Mouse (Mus musculus): ENCODE results near the gene 1700030K09Rik. TPM values are rescaled to one million over a fixed set of nuclear protein-coding genes. Genes with fewer than 3 reads are reported as not detected.

1700030K09Rik gene
- polyA plus RNA-seq, 1 experiment from 2014 or later: 16.4 TPM

- 90% methylated on average over 19 of the region's 19 CpGs for WGBS
- Histone ChIP-seq H3K36me3 (peaks cover 30% of the 10 kb centered on the region), H3K9me3 (no peaks in the 10 kb centered on the region)
Observed at GRCm38 (mm10) chr8:72496217-72496616, 52.5 kb downstream of the 1700030K09Rik start.

GRCm38 (mm10) chr8:72497911-72498310, 54.2 kb downstream of the 1700030K09Rik start:
- Histone ChIP-seq H3K27me3 (no peaks in the 10 kb centered on the region), H3K9me3 (no peaks in the 10 kb centered on the region), H3K4me1 (replicated peaks) (peaks cover 27% of the 10 kb centered on the region), H3K36me3 (peaks cover 30% of the 10 kb centered on the region), H3K4me3 (no peak overlapping the region), H3K4me2 (no peak overlapping the region), H3K9ac (no peak overlapping the region), H3K27ac (replicated peaks) (no peak overlapping the region)
- 93% methylated on average over 1 of the region's 1 CpGs for WGBS
- no peak for ATAC-seq (ENCODE audit: low read depth)

More at GRCm38 (mm10) chr8:72496217-72496616, 52.5 kb downstream of the 1700030K09Rik start:
- no peak overlapping the region for H3K27ac ChIP-seq (replicated peaks)
- no peak overlapping the region for H3K4me2 ChIP-seq
- H3K4me1 ChIP-seq (replicated peaks): peaks cover 30% of the 10 kb centered on the region
- no peak for ATAC-seq (ENCODE audit: low read depth)
- no peak overlapping the region for H3K9ac ChIP-seq
- no peaks in the 10 kb centered on the region for H3K27me3 ChIP-seq
- H3K4me3 ChIP-seq: no peak overlapping the region

- peaks cover 22% of the 10 kb centered on the region for H3K4me1 ChIP-seq (replicated peaks)
- H3K4me3 ChIP-seq: no peak overlapping the region
- H3K9ac ChIP-seq: no peak overlapping the region
- WGBS: 93% methylated on average over 4 of the region's 4 CpGs
- no peaks in the 10 kb centered on the region for H3K27me3 ChIP-seq
- ATAC-seq (ENCODE audit: low read depth): no peak
- H3K4me2 ChIP-seq: no peak overlapping the region
- no peak overlapping the region for H3K27ac ChIP-seq (replicated peaks)
- H3K9me3 ChIP-seq: no peaks in the 10 kb centered on the region
- peaks cover 30% of the 10 kb centered on the region for H3K36me3 ChIP-seq
Observed at GRCm38 (mm10) chr8:72498527-72498926, 54.8 kb downstream of the 1700030K09Rik start.

- WGBS: 95% methylated on average over 2 of the region's 2 CpGs
- Histone ChIP-seq H3K9me3 (no peaks in the 10 kb centered on the region), H3K4me1 (replicated peaks) (peaks cover 12% of the 10 kb centered on the region), H3K4me2 (no peak overlapping the region), H3K36me3 (peaks cover 22% of the 10 kb centered on the region), H3K27ac (replicated peaks) (no peak overlapping the region), H3K9ac (no peak overlapping the region), H3K27me3 (no peaks in the 10 kb centered on the region), H3K4me3 (no peak overlapping the region)
- ATAC-seq (ENCODE audit: low read depth): no peak
Observed at GRCm38 (mm10) chr8:72499521-72500284, 56.0 kb downstream of the 1700030K09Rik start.

GRCm38 (mm10) chr8:72500521-72500931, 56.8 kb downstream of the 1700030K09Rik start:
- WGBS: 94% methylated on average over 1 of the region's 1 CpGs

GRCm38 (mm10) chr8:72504137-72504536, 60.5 kb downstream of the 1700030K09Rik start:
- Histone ChIP-seq H3K9ac (no peak overlapping the region), H3K9me3 (no peaks in the 10 kb centered on the region), H3K4me3 (no peak overlapping the region), H3K4me2 (no peak overlapping the region), H3K27ac (replicated peaks) (no peak overlapping the region), H3K4me1 (replicated peaks) (peaks cover 11% of the 10 kb centered on the region; the same call in 1 of the 2 replicates), H3K27me3 (no peaks in the 10 kb centered on the region), H3K36me3 (no peaks in the 10 kb centered on the region; the same call in none of the 2 replicates)
- ATAC-seq (ENCODE audit: low read depth): no peak

More at GRCm38 (mm10) chr8:72500521-72500931, 56.8 kb downstream of the 1700030K09Rik start:
- H3K4me2 ChIP-seq: no peak overlapping the region
- peaks cover 14% of the 10 kb centered on the region for H3K36me3 ChIP-seq
- no peak overlapping the region for H3K4me3 ChIP-seq
- no peak for ATAC-seq (ENCODE audit: low read depth)
- H3K27me3 ChIP-seq: no peaks in the 10 kb centered on the region
- H3K27ac ChIP-seq (replicated peaks): no peak overlapping the region
- no peaks in the 10 kb centered on the region for H3K9me3 ChIP-seq
- H3K9ac ChIP-seq: no peak overlapping the region
- H3K4me1 ChIP-seq (replicated peaks): peaks cover 12% of the 10 kb centered on the region; the same call in 1 of the 2 replicates

GRCm38 (mm10) chr8:72504637-72505314, 61.1 kb downstream of the 1700030K09Rik start:
- Histone ChIP-seq H3K4me3 (no peak overlapping the region), H3K9me3 (no peaks in the 10 kb centered on the region), H3K9ac (no peak overlapping the region), H3K4me2 (no peak overlapping the region), H3K27ac (replicated peaks) (no peak overlapping the region), H3K27me3 (no peaks in the 10 kb centered on the region), H3K4me1 (replicated peaks) (peaks cover 11% of the 10 kb centered on the region; the same call in 1 of the 2 replicates), H3K36me3 (no peaks in the 10 kb centered on the region; the same call in none of the 2 replicates)
- ATAC-seq (ENCODE audit: low read depth): no peak

GRCm38 (mm10) chr8:72507505-72507904, 63.8 kb downstream of the 1700030K09Rik start:
- Histone ChIP-seq H3K4me2 (no peak overlapping the region), H3K9ac (no peak overlapping the region), H3K27ac (replicated peaks) (no peak overlapping the region), H3K4me1 (replicated peaks) (peaks cover 11% of the 10 kb centered on the region; the same call in 1 of the 2 replicates), H3K9me3 (no peaks in the 10 kb centered on the region), H3K36me3 (no peaks in the 10 kb centered on the region; the same call in none of the 2 replicates), H3K4me3 (no peak overlapping the region), H3K27me3 (no peaks in the 10 kb centered on the region)
- WGBS: 81% methylated on average over 1 of the region's 1 CpGs
- ATAC-seq (ENCODE audit: low read depth): no peak

Small RNA genes lying within 50 kb of the gene (microRNA-seq; reads per million reads assigned to microRNA genes)
- gene Mir7068: 0.74 reads per million

Other genes starting within 250 kb of the 1700030K09Rik start
- gene Cib3, start 231.0 kb upstream of the 1700030K09Rik start, polyA plus RNA-seq (2015; fragmentation: Nextera tagmentation; extraction: Ambion mirVana): not detected in 2 replicates
- gene Gm11034, start 230.2 kb upstream of the 1700030K09Rik start, polyA plus RNA-seq (2015; fragmentation: Nextera tagmentation; extraction: Ambion mirVana): not detected in 2 replicates
- 93.8 and 96.1 TPM in 2 replicates for gene Fam32a, start 224.2 kb upstream of the 1700030K09Rik start, polyA plus RNA-seq (2015; fragmentation: Nextera tagmentation; extraction: Ambion mirVana)
- 227 and 228 TPM in 2 replicates for gene Ap1m1, start 203.9 kb upstream of the 1700030K09Rik start, polyA plus RNA-seq (2015; fragmentation: Nextera tagmentation; extraction: Ambion mirVana)
- gene Gm10282, start 138.6 kb upstream of the 1700030K09Rik start, polyA plus RNA-seq (2015; fragmentation: Nextera tagmentation; extraction: Ambion mirVana): 14.3 and 19.6 TPM in 2 replicates
- 6.6 and 8.3 TPM in 2 replicates for gene Klf2, start 124.8 kb upstream of the 1700030K09Rik start, polyA plus RNA-seq (2015; fragmentation: Nextera tagmentation; extraction: Ambion mirVana)
- gene Eps15l1, start 22.4 kb upstream of the 1700030K09Rik start, polyA plus RNA-seq (2015; fragmentation: Nextera tagmentation; extraction: Ambion mirVana): 57.5 and 58.4 TPM in 2 replicates
- gene Calr3, start within 50 bp of the 1700030K09Rik start, polyA plus RNA-seq (2015; fragmentation: Nextera tagmentation; extraction: Ambion mirVana): 0.63 and 1.3 TPM in 2 replicates
- gene Cherp, start 31.3 kb downstream of the 1700030K09Rik start, polyA plus RNA-seq (2015; fragmentation: Nextera tagmentation; extraction: Ambion mirVana): 53.6 and 58.2 TPM in 2 replicates
- gene Slc35e1, start 48.7 kb downstream of the 1700030K09Rik start, polyA plus RNA-seq (2015; fragmentation: Nextera tagmentation; extraction: Ambion mirVana): 14.2 and 14.3 TPM in 2 replicates
- gene Med26, start 104.4 kb downstream of the 1700030K09Rik start, polyA plus RNA-seq (2015; fragmentation: Nextera tagmentation; extraction: Ambion mirVana): 13.1 and 14.3 TPM in 2 replicates
- gene Smim7, start 127.2 kb downstream of the 1700030K09Rik start, polyA plus RNA-seq (2015; fragmentation: Nextera tagmentation; extraction: Ambion mirVana): 137 and 140 TPM in 2 replicates
- gene Tmem38a, start 128.2 kb downstream of the 1700030K09Rik start, polyA plus RNA-seq (2015; fragmentation: Nextera tagmentation; extraction: Ambion mirVana): 23.9 and 24.6 TPM in 2 replicates
- 1.1 and 1.2 TPM in 2 replicates for gene Nwd1, start 202.8 kb downstream of the 1700030K09Rik start, polyA plus RNA-seq (2015; fragmentation: Nextera tagmentation; extraction: Ambion mirVana)

All from neural tube, embryonic 13.5 days (tissue).